Mouse (Mus musculus): ENCODE results near the gene Msgn1. TPM values are rescaled to one million over a fixed set of nuclear protein-coding genes. Genes with fewer than 3 reads are reported as not detected.
A peak's percentile ranks its signal among the peaks of the same experiment; 100 is the strongest.

The Msgn1 gene
- polyA plus RNA-seq, 2 experiments = 0.15 TPM; not detected in 1

GRCm38 (mm10) chr12:11212881-11213280 lies 4.1 kb upstream of the Msgn1 start:
- ATAC-seq (ENCODE audit: low FRiP score, low read depth) (no peak), DNase-seq (ENCODE audit: low spot score) (no peak)
- TF ChIP-seq POLR2A (IDR thresholded peaks at IDR 0.05; ENCODE audit: borderline replicate concordance, extremely low read depth, insufficient read depth, insufficient read length) = no peak
- Histone ChIP-seq H3K9me3 (ENCODE audit: control insufficient read depth, low read length) (no peaks in the 10 kb centered on the region), H3K9ac (ENCODE audit: low read depth, low read length, severe bottlenecking) (no peak overlapping the region), H3K4me3 (replicated peaks; ENCODE audit: low read length) (no peak overlapping the region), H3K27ac (replicated peaks; ENCODE audit: low read depth, low read length) (no peak overlapping the region), H3K4me1 (ENCODE audit: control insufficient read depth, insufficient read depth, low read length) (peaks cover 3% of the 10 kb centered on the region; the same call in 1 of the 2 replicates), H3K4me2 (replicated peaks; ENCODE audit: low read depth, low read length, severe bottlenecking) (no peak overlapping the region), H3K36me3 (ENCODE audit: control insufficient read depth, insufficient read depth, low read length) (no peaks in the 10 kb centered on the region), H3K27me3 (ENCODE audit: control insufficient read depth, insufficient read depth, low read length) (no peaks in the 10 kb centered on the region; the same call in 1 of the 2 replicates)
- 26% methylated on average over 1 of the region's 1 CpGs for WGBS

- Histone ChIP-seq H3K9me3 (ENCODE audit: control insufficient read depth, low read length) (no peaks in the 10 kb centered on the region), H3K9ac (ENCODE audit: low read depth, low read length, severe bottlenecking) (no peak overlapping the region), H3K36me3 (ENCODE audit: control insufficient read depth, insufficient read depth, low read length) (no peaks in the 10 kb centered on the region), H3K4me1 (ENCODE audit: control insufficient read depth, insufficient read depth, low read length) (peaks cover 3% of the 10 kb centered on the region; the same call in 1 of the 2 replicates), H3K4me2 (replicated peaks; ENCODE audit: low read depth, low read length, severe bottlenecking) (no peak overlapping the region), H3K27ac (replicated peaks; ENCODE audit: low read depth, low read length) (no peak overlapping the region), H3K27me3 (ENCODE audit: control insufficient read depth, insufficient read depth, low read length) (no peaks in the 10 kb centered on the region; the same call in 1 of the 2 replicates), H3K4me3 (replicated peaks; ENCODE audit: low read length) (no peak overlapping the region)
- no peak for DNase-seq (ENCODE audit: low spot score)
- no peak for ATAC-seq (ENCODE audit: low FRiP score, low read depth)
- 61% methylated on average over 3 of the region's 3 CpGs for WGBS
- TF ChIP-seq POLR2A (IDR thresholded peaks at IDR 0.05; ENCODE audit: borderline replicate concordance, extremely low read depth, insufficient read depth, insufficient read length) = no peak
Measured at GRCm38 (mm10) chr12:11210361-11210760, 1.6 kb upstream of the Msgn1 start.

- Histone ChIP-seq H3K9me3 (ENCODE audit: control insufficient read depth, low read length) (no peaks in the 10 kb centered on the region), H3K4me1 (ENCODE audit: control insufficient read depth, insufficient read depth, low read length) (peaks cover 3% of the 10 kb centered on the region; the same call in 1 of the 2 replicates), H3K4me3 (replicated peaks; ENCODE audit: low read length) (no peak overlapping the region), H3K27ac (replicated peaks; ENCODE audit: low read depth, low read length) (no peak overlapping the region), H3K27me3 (ENCODE audit: control insufficient read depth, insufficient read depth, low read length) (no peaks in the 10 kb centered on the region; the same call in 1 of the 2 replicates), H3K9ac (ENCODE audit: low read depth, low read length, severe bottlenecking) (no peak overlapping the region), H3K36me3 (ENCODE audit: control insufficient read depth, insufficient read depth, low read length) (no peaks in the 10 kb centered on the region), H3K4me2 (replicated peaks; ENCODE audit: low read depth, low read length, severe bottlenecking) (no peak overlapping the region)
- no peak for DNase-seq (ENCODE audit: low spot score)
- WGBS = 25% methylated on average over 5 of the region's 5 CpGs
- TF ChIP-seq POLR2A (IDR thresholded peaks at IDR 0.05; ENCODE audit: borderline replicate concordance, extremely low read depth, insufficient read depth, insufficient read length) = no peak
- ATAC-seq (ENCODE audit: low FRiP score, low read depth) = no peak
Measured at GRCm38 (mm10) chr12:11209636-11210035, 864 bp upstream of the Msgn1 start.

GRCm38 (mm10) chr12:11206321-11206720 lies 2.5 kb downstream of the Msgn1 start:
- H3K36me3 ChIP-seq (ENCODE audit: control insufficient read depth, insufficient read depth, low read length) = no peaks in the 10 kb centered on the region
- no peak for DNase-seq (ENCODE audit: low spot score)
- ATAC-seq (ENCODE audit: low FRiP score, low read depth) = no peak
- H3K4me1 ChIP-seq (ENCODE audit: control insufficient read depth, insufficient read depth, low read length) = peaks cover 10% of the 10 kb centered on the region
- H3K4me3 ChIP-seq (replicated peaks; ENCODE audit: low read length) = no peak overlapping the region
- TF ChIP-seq POLR2A (IDR thresholded peaks at IDR 0.05; ENCODE audit: borderline replicate concordance, extremely low read depth, insufficient read depth, insufficient read length) = no peak
- H3K4me2 ChIP-seq (replicated peaks; ENCODE audit: low read depth, low read length, severe bottlenecking) = no peak overlapping the region
- 68% methylated on average over 4 of the region's 4 CpGs for WGBS
- no peak overlapping the region for H3K9ac ChIP-seq (ENCODE audit: low read depth, low read length, severe bottlenecking)
- H3K9me3 ChIP-seq (ENCODE audit: control insufficient read depth, low read length) = no peaks in the 10 kb centered on the region
- H3K27me3 ChIP-seq (ENCODE audit: control insufficient read depth, insufficient read depth, low read length) = no peaks in the 10 kb centered on the region; the same call in 1 of the 2 replicates
- no peak overlapping the region for H3K27ac ChIP-seq (replicated peaks; ENCODE audit: low read depth, low read length)

- peak; percentile 79 for DNase-seq (ENCODE audit: low spot score)
Measured at GRCm38 (mm10) chr12:11203694-11204665, 4.8 kb downstream of the Msgn1 start.

More at GRCm38 (mm10) chr12:11203694-11204665, 4.8 kb downstream of the Msgn1 start:
- peaks cover 10% of the 10 kb centered on the region for H3K4me1 ChIP-seq (ENCODE audit: control insufficient read depth, insufficient read depth, low read length)
- 47% methylated on average over 18 of the region's 18 CpGs for WGBS
- no peak for TF ChIP-seq POLR2A (IDR thresholded peaks at IDR 0.05; ENCODE audit: borderline replicate concordance, extremely low read depth, insufficient read depth, insufficient read length)
- H3K4me3 ChIP-seq (replicated peaks; ENCODE audit: low read length) = no peak overlapping the region
- H3K9me3 ChIP-seq (ENCODE audit: control insufficient read depth, low read length) = no peaks in the 10 kb centered on the region
- no peaks in the 10 kb centered on the region for H3K36me3 ChIP-seq (ENCODE audit: control insufficient read depth, insufficient read depth, low read length)
- no peaks in the 10 kb centered on the region for H3K27me3 ChIP-seq (ENCODE audit: control insufficient read depth, insufficient read depth, low read length)
- peak; percentile 75 for ATAC-seq (ENCODE audit: low FRiP score, low read depth)
- peak overlapping the region; percentile 61 for H3K27ac ChIP-seq (replicated peaks; ENCODE audit: low read depth, low read length)
- no peak overlapping the region for H3K9ac ChIP-seq (ENCODE audit: low read depth, low read length, severe bottlenecking)
- H3K4me2 ChIP-seq (replicated peaks; ENCODE audit: low read depth, low read length, severe bottlenecking) = no peak overlapping the region

All from limb, embryonic 14.5 days (tissue).